Mouse (Mus musculus) bone marrow, adult 2 months (tissue): ENCODE measurements around the gene Stx18. TPM values are rescaled to one million over a fixed set of nuclear protein-coding genes. Genes with fewer than 3 reads are reported as not detected.

Source experiments
- H3K27ac ChIP-seq: fragments of 200-500 bp; 2 replicates; pipeline ENCODE4 v1.5.1; 2012; ENCODE audit warnings: low read depth, mild to moderate bottlenecking, control low read depth, inconsistent platforms, low read length; ENCODE audit not compliant: control insufficient read depth, poor library complexity, insufficient read depth
- H3K4me1 ChIP-seq: fragments of 200-500 bp; 2 replicates; pipeline ENCODE4 v1.6.1; 2011; ENCODE audit warnings: low read length; ENCODE audit not compliant: control insufficient read depth, insufficient read depth
- H3K4me3 ChIP-seq: fragments of 200-500 bp; replicated peaks from 2 replicates; pipeline ENCODE3; 2011; ENCODE audit warnings: mild to moderate bottlenecking, low read depth, low read length, control low read depth; ENCODE audit not compliant: control insufficient read depth
- CTCF ChIP-seq: fragments of 200-500 bp; IDR thresholded peaks from 2 replicates; pipeline ENCODE4 v1.5.1; 2011; ENCODE audit warnings: low read length, control low read depth; ENCODE audit not compliant: control insufficient read depth, insufficient read depth
- POLR2A ChIP-seq: fragments of 200-500 bp; IDR thresholded peaks from 2 replicates; pipeline ENCODE4 v1.6.1; 2011; ENCODE audit warnings: low read depth, mild to moderate bottlenecking, control low read depth, low read length, borderline replicate concordance; ENCODE audit not compliant: control insufficient read depth
- WGBS: fragments of 180-500 bp; shearing (Covaris S2); methylation state at CpG from one replicate; pipeline ENCODE4 v1.1.7; 2018; 5-methylcytosine and 5-hydroxymethylcytosine counted together
- polyA plus RNA-seq: library from polyadenylated mRNA; stranded (reverse); fragments of >200 nt; gene quantifications from 2 replicates; pipeline ENCODE4 v1.2.4, GENCODE M21; 2011; ENCODE audit warnings: low replicate concordance; ENCODE audit not compliant: missing spikeins, insufficient read depth, insufficient read length

Gene Stx18
- polyA plus RNA-seq, 1 experiment, result 11.9 TPM

- Histone ChIP-seq H3K4me1 (no peaks in the 10 kb centered on the region), H3K4me3 (no peak overlapping the region), H3K27ac (no peak overlapping the region)
- WGBS, result 75% methylated on average over 3 of the region's 3 CpGs
- no peak for TF ChIP-seq CTCF
- no peak for TF ChIP-seq POLR2A
Measured at GRCm38 (mm10) chr5:38016945-38017344, 21.6 kb upstream of the Stx18 start.

GRCm38 (mm10) chr5:38027656-38028055 is 10.9 kb upstream of the Stx18 start:
- WGBS, result 88% methylated on average over 5 of the region's 5 CpGs
- Histone ChIP-seq H3K4me3 (no peak overlapping the region), H3K27ac (no peak overlapping the region), H3K4me1 (no peaks in the 10 kb centered on the region)
- TF ChIP-seq POLR2A, result no peak
- TF ChIP-seq CTCF, result no peak

GRCm38 (mm10) chr5:38038274-38038673 is 268 bp upstream of the Stx18 start:
- TF ChIP-seq POLR2A, result no peak
- no peak for TF ChIP-seq CTCF
- 17% methylated on average over 9 of the region's 9 CpGs for WGBS
- Histone ChIP-seq H3K4me3 (peak overlapping the region; percentile 11), H3K4me1 (no peaks in the 10 kb centered on the region; the same call in 1 of the 2 replicates), H3K27ac (no peak overlapping the region)

- Histone ChIP-seq H3K4me1 (no peaks in the 10 kb centered on the region; the same call in 1 of the 2 replicates), H3K27ac (no peak overlapping the region; the same call in 1 of the 2 replicates), H3K4me3 (peak overlapping the region; percentile 72)
- 16% methylated on average over 9 of the region's 9 CpGs for WGBS
- TF ChIP-seq POLR2A (no peak), CTCF (no peak)
Measured at GRCm38 (mm10) chr5:38039796-38040195, 1.3 kb downstream of the Stx18 start.

- 64% methylated on average over 2 of the region's 2 CpGs for WGBS
- Histone ChIP-seq H3K4me1 (no peaks in the 10 kb centered on the region; the same call in 1 of the 2 replicates), H3K4me3 (no peak overlapping the region), H3K27ac (no peak overlapping the region)
- TF ChIP-seq POLR2A, result no peak
Measured at GRCm38 (mm10) chr5:38044923-38045322, 6.4 kb downstream of the Stx18 start.

- no peak overlapping the region for H3K4me3 ChIP-seq
- WGBS, result 25% methylated on average over 3 of the region's 3 CpGs
- TF ChIP-seq POLR2A, result no peak
- TF ChIP-seq CTCF, result peak; percentile 30
- H3K27ac ChIP-seq, result no peak overlapping the region
- no peaks in the 10 kb centered on the region; the same call in 1 of the 2 replicates for H3K4me1 ChIP-seq
Measured at GRCm38 (mm10) chr5:38048177-38048576, 9.6 kb downstream of the Stx18 start.

- Histone ChIP-seq H3K27ac (no peak overlapping the region), H3K4me1 (no peaks in the 10 kb centered on the region), H3K4me3 (no peak overlapping the region)
- TF ChIP-seq CTCF (no peak), POLR2A (no peak)
- WGBS, result 76% methylated on average over 2 of the region's 2 CpGs
Measured at GRCm38 (mm10) chr5:38061051-38061450, 22.5 kb downstream of the Stx18 start.

GRCm38 (mm10) chr5:38062709-38063108 is 24.2 kb downstream of the Stx18 start:
- TF ChIP-seq POLR2A (no peak), CTCF (no peak)

GRCm38 (mm10) chr5:38063339-38063738 is 24.8 kb downstream of the Stx18 start:
- Histone ChIP-seq H3K27ac (no peak overlapping the region), H3K4me3 (no peak overlapping the region), H3K4me1 (no peaks in the 10 kb centered on the region)
- WGBS, result 78% methylated on average over 5 of the region's 5 CpGs
- TF ChIP-seq POLR2A (no peak), CTCF (no peak)

More at GRCm38 (mm10) chr5:38062709-38063108, 24.2 kb downstream of the Stx18 start:
- no peaks in the 10 kb centered on the region for H3K4me1 ChIP-seq
- H3K4me3 ChIP-seq, result no peak overlapping the region
- WGBS, result 44% methylated on average over 5 of the region's 5 CpGs
- no peak overlapping the region for H3K27ac ChIP-seq
